Mouse (Mus musculus) myocyte (in vitro differentiated cells): ENCODE data around the gene Olfr1371. TPM values are rescaled to one million over a fixed set of nuclear protein-coding genes. Genes with fewer than 3 reads are reported as not detected.

Experiments used
- H3K27me3 ChIP-seq: one replicate; pipeline ENCODE4 v1.6.1; 2011; ENCODE audit not compliant: control insufficient read depth, insufficient read depth, insufficient read length
- H3K36me3 ChIP-seq: one replicate; pipeline ENCODE4 v1.6.1; 2011; ENCODE audit not compliant: control insufficient read depth, insufficient read depth
- H3K4me2 ChIP-seq: one replicate; pipeline ENCODE4 v1.6.1; 2011; ENCODE audit warnings: low read depth, control low read depth
- H3K4me3 ChIP-seq: one replicate; pipeline ENCODE4 v1.5.1; 2011; ENCODE audit warnings: mild to moderate bottlenecking, control low read depth, moderate library complexity
- H3K79me2 ChIP-seq: one replicate; pipeline ENCODE4 v1.6.1; 2011; ENCODE audit not compliant: control insufficient read depth, insufficient read depth
- H3ac ChIP-seq: one replicate; pipeline ENCODE4 v1.6.1; 2011; ENCODE audit not compliant: control insufficient read depth, insufficient read length
- CEBPB ChIP-seq: IDR thresholded peaks from 2 replicates; pipeline ENCODE4 v1.6.1; 2011; ENCODE audit warnings: mild to moderate bottlenecking, moderate library complexity; ENCODE audit not compliant: poor library complexity, insufficient read depth, severe bottlenecking
- E2F4 ChIP-seq: IDR thresholded peaks from one replicate; pipeline ENCODE4 v1.6.1; 2011; ENCODE audit warnings: mild to moderate bottlenecking, control low read depth, moderate library complexity; ENCODE audit not compliant: insufficient read depth
- MAX ChIP-seq: IDR thresholded peaks from one replicate; pipeline ENCODE4 v1.6.1; 2011; ENCODE audit warnings: low read depth, mild to moderate bottlenecking, control low read depth
- MYOD1 ChIP-seq, 3 experiments: IDR thresholded peaks; one replicate each; pipeline ENCODE4 v1.6.1; 2011; ENCODE audit warnings: control low read depth in 2 of 3, low read depth in 2 of 3, mild to moderate bottlenecking in 2 of 3, moderate library complexity in 1 of 3; ENCODE audit not compliant: insufficient read length in 2 of 3, control insufficient read depth in 1 of 3
- MYOG ChIP-seq, 3 experiments: IDR thresholded peaks; one replicate each; pipeline ENCODE4 v1.6.1; 2011; ENCODE audit warnings: control low read depth in 2 of 3, low read depth in 2 of 3, mild to moderate bottlenecking in 2 of 3; ENCODE audit not compliant: insufficient read length in 2 of 3, control insufficient read depth in 1 of 3, insufficient read depth in 1 of 3
- POLR2A ChIP-seq: IDR thresholded peaks from one replicate; pipeline ENCODE4 v1.6.1; 2011; ENCODE audit warnings: low read depth, mild to moderate bottlenecking, control low read depth, moderate library complexity; ENCODE audit not compliant: insufficient read length
- POLR2AphosphoS2 ChIP-seq: IDR thresholded peaks from one replicate; pipeline ENCODE4 v1.6.1; 2011; ENCODE audit warnings: low read depth, control low read depth; ENCODE audit not compliant: insufficient read length
- REST ChIP-seq: IDR thresholded peaks from one replicate; pipeline ENCODE4 v1.6.1; 2011; ENCODE audit warnings: mild to moderate bottlenecking, control low read depth, moderate library complexity; ENCODE audit not compliant: insufficient read depth, insufficient read length
- SRF ChIP-seq: IDR thresholded peaks from one replicate; pipeline ENCODE4 v1.6.1; 2011; ENCODE audit warnings: low read depth; ENCODE audit not compliant: control insufficient read depth, insufficient read length
- TCF12 ChIP-seq: IDR thresholded peaks from one replicate; pipeline ENCODE4 v1.6.1; 2011; ENCODE audit warnings: mild to moderate bottlenecking, control low read depth; ENCODE audit not compliant: poor library complexity, insufficient read depth, severe bottlenecking
- TCF3 ChIP-seq: IDR thresholded peaks from one replicate; pipeline ENCODE4 v1.6.1; 2011; ENCODE audit warnings: low read depth, control low read depth; ENCODE audit not compliant: insufficient read length
- USF1 ChIP-seq: IDR thresholded peaks from one replicate; pipeline ENCODE4 v1.6.1; 2011; ENCODE audit warnings: low read depth, mild to moderate bottlenecking, control low read depth, moderate library complexity
- polyA plus RNA-seq: library from polyadenylated mRNA; unstranded; fragments of >200 nt; fragmentation: generic; extraction: Trizol; gene quantifications from one replicate; pipeline ENCODE4 v1.2.1, GENCODE M21; 2012; ENCODE audit warnings: missing spikeins

The Olfr1371 gene
- polyA plus RNA-seq, 1 experiment, result not detected

GRCm38 (mm10) chr11:52249452-52249851 lies 35.7 kb upstream of the Olfr1371 start:
- Histone ChIP-seq H3K36me3 (peaks cover 29% of the 10 kb centered on the region), H3K27me3 (no peaks in the 10 kb centered on the region), H3ac (no peak overlapping the region), H3K79me2 (no peaks in the 10 kb centered on the region), H3K4me2 (no peak overlapping the region), H3K4me3 (no peak overlapping the region)
- TF ChIP-seq MAX, result no peak
- TF ChIP-seq MYOD1 (IDR thresholded peaks at IDR 0.05; ENCODE audit: control insufficient read depth in 1 of 3, insufficient read length in 2 of 3, low read depth in 2 of 3), result no peak
- no peak for TF ChIP-seq REST
- TF ChIP-seq MYOG (IDR thresholded peaks at IDR 0.05; ENCODE audit: control insufficient read depth in 1 of 3, insufficient read depth in 1 of 3, insufficient read length in 2 of 3, low read depth in 2 of 3), result no peak
- TF ChIP-seq USF1, result no peak
- TF ChIP-seq CEBPB, result no peak
- no peak for TF ChIP-seq POLR2A
- TF ChIP-seq TCF12, result no peak
- TF ChIP-seq TCF3, result no peak
- TF ChIP-seq E2F4, result no peak
- TF ChIP-seq POLR2AphosphoS2, result no peak
- no peak for TF ChIP-seq SRF

- Histone ChIP-seq H3K4me3 (no peak overlapping the region), H3K4me2 (no peak overlapping the region), H3K36me3 (peaks cover 56% of the 10 kb centered on the region), H3K27me3 (no peaks in the 10 kb centered on the region), H3K79me2 (peaks cover 64% of the 10 kb centered on the region), H3ac (no peak overlapping the region)
- TF ChIP-seq MYOD1 (IDR thresholded peaks at IDR 0.05; ENCODE audit: control insufficient read depth in 1 of 3, insufficient read length in 2 of 3, low read depth in 2 of 3) (no peak), SRF (no peak), USF1 (no peak), TCF12 (no peak), MAX (no peak), TCF3 (no peak)
Measured at GRCm38 (mm10) chr11:52240898-52241542, 27.2 kb upstream of the Olfr1371 start.

- Histone ChIP-seq H3K4me3 (no peak overlapping the region), H3K79me2 (peaks cover 75% of the 10 kb centered on the region), H3K27me3 (no peaks in the 10 kb centered on the region)
Measured at GRCm38 (mm10) chr11:52234509-52234908, 20.7 kb upstream of the Olfr1371 start.

GRCm38 (mm10) chr11:52233906-52234305 lies 20.1 kb upstream of the Olfr1371 start:
- no peak for TF ChIP-seq MYOD1 (IDR thresholded peaks at IDR 0.05; ENCODE audit: control insufficient read depth in 1 of 3, insufficient read length in 2 of 3, low read depth in 2 of 3)
- no peak for TF ChIP-seq SRF
- TF ChIP-seq POLR2A, result no peak
- TF ChIP-seq E2F4, result no peak
- TF ChIP-seq TCF12, result no peak
- TF ChIP-seq MAX, result no peak
- no peak for TF ChIP-seq CEBPB
- TF ChIP-seq POLR2AphosphoS2, result no peak
- no peak for TF ChIP-seq REST
- no peak for TF ChIP-seq TCF3
- TF ChIP-seq USF1, result no peak
- TF ChIP-seq MYOG (IDR thresholded peaks at IDR 0.05; ENCODE audit: control insufficient read depth in 1 of 3, insufficient read depth in 1 of 3, insufficient read length in 2 of 3, low read depth in 2 of 3), result no peak
- Histone ChIP-seq H3K4me2 (peak overlapping the region; percentile 90), H3K27me3 (no peaks in the 10 kb centered on the region), H3ac (no peak overlapping the region), H3K79me2 (peaks cover 69% of the 10 kb centered on the region), H3K4me3 (no peak overlapping the region), H3K36me3 (peaks cover 18% of the 10 kb centered on the region)

More at GRCm38 (mm10) chr11:52234509-52234908, 20.7 kb upstream of the Olfr1371 start:
- H3K36me3 ChIP-seq, result peaks cover 18% of the 10 kb centered on the region
- H3ac ChIP-seq, result no peak overlapping the region
- H3K4me2 ChIP-seq, result peak overlapping the region; percentile 90
- TF ChIP-seq REST (no peak), USF1 (no peak), TCF3 (no peak), TCF12 (no peak), POLR2AphosphoS2 (no peak), POLR2A (no peak), MYOG (IDR thresholded peaks at IDR 0.05; ENCODE audit: control insufficient read depth in 1 of 3, insufficient read depth in 1 of 3, insufficient read length in 2 of 3, low read depth in 2 of 3) (no peak), E2F4 (no peak), SRF (no peak), CEBPB (no peak), MYOD1 (IDR thresholded peaks at IDR 0.05; ENCODE audit: control insufficient read depth in 1 of 3, insufficient read length in 2 of 3, low read depth in 2 of 3) (no peak), MAX (no peak)
